Mouse (Mus musculus) liver, embryonic 14.5 days (tissue): Measurements from ENCODE around the gene Ptprt.

Experiments used
- CTCF ChIP-seq: IDR thresholded peaks from 2 replicates; pipeline ENCODE4 v1.5.1; 2016; ENCODE audit warnings: antibody characterized with exemption, low read depth, control low read depth
- EP300 ChIP-seq: IDR thresholded peaks from 2 replicates; pipeline ENCODE4 v1.6.1; 2016; ENCODE audit warnings: antibody characterized with exemption, low read depth

- TF ChIP-seq CTCF (no peak), EP300 (no peak)
Observed at GRCm38 (mm10) chr2:162662431-162662970, 1.6 kb upstream of the Ptprt start.
